Mouse (Mus musculus) ES-E14 (cell line): Measurements from ENCODE around the gene Nfib.

Experiments
- HCFC1 ChIP-seq: IDR thresholded peaks from 2 replicates; pipeline ENCODE4 v1.6.1; 2012; ENCODE audit warnings: low read length, inconsistent platforms, borderline replicate concordance; ENCODE audit not compliant: insufficient read depth
- MAFK ChIP-seq: IDR thresholded peaks from 2 replicates; pipeline ENCODE4 v1.6.1; 2014; ENCODE audit warnings: mild to moderate bottlenecking, low read depth, low read length, inconsistent platforms; ENCODE audit not compliant: insufficient read depth
- ZC3H11A ChIP-seq: IDR thresholded peaks from 2 replicates; pipeline ENCODE4 v1.6.1; 2012; ENCODE audit warnings: low read depth, mild to moderate bottlenecking, inconsistent platforms, low read length, borderline replicate concordance

DNA sequence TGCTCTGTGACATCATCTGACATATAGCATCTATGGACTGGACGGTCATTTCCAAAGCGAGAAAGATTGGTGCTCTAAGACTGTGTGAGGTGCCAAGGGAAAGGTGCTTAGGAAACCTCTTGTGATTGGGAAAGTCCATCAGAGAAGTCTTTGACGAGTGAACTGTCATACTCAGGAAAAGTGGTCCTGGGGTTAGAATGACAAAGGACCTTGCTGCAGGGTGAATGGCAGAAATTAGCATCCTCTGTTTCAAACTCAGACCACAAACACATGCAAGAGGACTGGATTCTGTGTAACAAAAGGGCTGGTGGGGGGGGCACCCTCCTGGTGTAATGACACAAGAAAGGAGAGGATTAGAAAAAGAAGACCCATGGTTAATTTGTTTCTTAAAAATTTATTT lies 274.7 kb downstream of the Nfib start:
- TF ChIP-seq ZC3H11A = no peak
- TF ChIP-seq MAFK = no peak
- TF ChIP-seq HCFC1 = no peak
